Comparison of ENCODE assay signal across 17 mouse cellular contexts in the genomic region with DNA sequence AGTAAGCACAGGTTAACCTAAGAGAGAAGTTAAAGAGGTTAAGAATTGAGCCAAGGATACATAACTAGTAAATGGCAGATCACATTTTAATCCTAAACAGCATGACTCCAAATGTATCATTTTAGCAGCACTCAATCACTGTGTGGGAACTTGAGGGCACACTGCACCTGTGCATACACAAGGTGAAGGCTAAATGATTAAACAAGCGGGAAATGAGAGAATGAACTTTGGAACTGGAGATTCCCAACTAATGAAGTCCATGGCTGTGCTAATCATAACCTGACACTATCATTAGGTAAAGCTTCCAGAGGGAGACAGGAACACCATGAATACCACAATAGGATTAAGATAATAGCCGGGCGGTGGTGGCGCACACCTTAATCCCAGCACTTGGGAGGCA. TPM values are rescaled to one million over a fixed set of nuclear protein-coding genes. Genes with fewer than 3 reads are reported as not detected.
"Had no signal": no experiment of that assay in that cellular context is flagged by ENCODE, and none has a peak within 500 bp of the region (broad histone marks: within the 10 kb centered on the region; RNA-seq: fewer than 3 reads in every experiment).

No protein-coding gene starts in this region.

- H3K4me2 ChIP-seq: lung, embryonic 15.5 days; midbrain, embryonic 11.5 days; midbrain, embryonic 13.5 days; midbrain, embryonic 15.5 days; neural tube, embryonic 12.5 days; stomach, embryonic 15.5 days had no signal

- H3K27ac ChIP-seq: lung, embryonic 15.5 days; macrophage; midbrain, embryonic 13.5 days; midbrain, embryonic 15.5 days; neural tube, embryonic 12.5 days; stomach, embryonic 15.5 days; stomach, postnatal 0 days had no signal

- H3K27me3 ChIP-seq: lung, embryonic 15.5 days; megakaryocyte, embryonic 14.5 days; midbrain, embryonic 13.5 days; midbrain, embryonic 15.5 days; neural tube, embryonic 12.5 days; stomach, embryonic 15.5 days had no signal

- H3K9me3 ChIP-seq: lung, embryonic 15.5 days; megakaryocyte, embryonic 14.5 days; midbrain, embryonic 13.5 days; midbrain, embryonic 15.5 days; neural tube, embryonic 12.5 days; stomach, embryonic 15.5 days had no signal

- DNase-seq: lung, adult 2 months; lung, postnatal 14 days; lung, postnatal 36 days; right cerebral cortex, postnatal 14 days; thymus, adult 2 months; thymus, postnatal 25 days; thymus, postnatal 4 days had no signal

- H3K9ac ChIP-seq: lung, embryonic 15.5 days; midbrain, embryonic 13.5 days; midbrain, embryonic 15.5 days; neural tube, embryonic 12.5 days; stomach, embryonic 15.5 days had no signal

- ATAC-seq: lung, postnatal 0 days; midbrain, embryonic 13.5 days; midbrain, embryonic 15.5 days had no signal

- H3K4me3 ChIP-seq: lung, embryonic 15.5 days; megakaryocyte, embryonic 14.5 days; midbrain, embryonic 13.5 days; midbrain, embryonic 15.5 days; neural tube, embryonic 12.5 days; stomach, embryonic 15.5 days had no signal

- H3K4me1 ChIP-seq: lung, embryonic 15.5 days; midbrain, embryonic 15.5 days; neural tube, embryonic 12.5 days; stomach, embryonic 15.5 days had no signal

RNA-seq across cellular contexts. Expression of gene Zc3h12d, which starts 59.9 kb away (rescaled TPM):
- polyA plus RNA-seq: midbrain, embryonic 11.5 days had no signal
